Mouse (Mus musculus) T-cell, adult 66 days (primary cell): ENCODE results near the gene Hsfy2. TPM values are rescaled to one million over a fixed set of nuclear protein-coding genes. Genes with fewer than 3 reads are reported as not detected.

ENCODE experiments used
- total RNA-seq, 2 experiments: library from RNA; stranded (reverse); gene quantifications; 3 replicates in 1 of 2; 4 replicates in 1 of 2; pipeline ENCODE4 v1.2.4; 2023

Gene Hsfy2
- not detected for total RNA-seq

DNA sequence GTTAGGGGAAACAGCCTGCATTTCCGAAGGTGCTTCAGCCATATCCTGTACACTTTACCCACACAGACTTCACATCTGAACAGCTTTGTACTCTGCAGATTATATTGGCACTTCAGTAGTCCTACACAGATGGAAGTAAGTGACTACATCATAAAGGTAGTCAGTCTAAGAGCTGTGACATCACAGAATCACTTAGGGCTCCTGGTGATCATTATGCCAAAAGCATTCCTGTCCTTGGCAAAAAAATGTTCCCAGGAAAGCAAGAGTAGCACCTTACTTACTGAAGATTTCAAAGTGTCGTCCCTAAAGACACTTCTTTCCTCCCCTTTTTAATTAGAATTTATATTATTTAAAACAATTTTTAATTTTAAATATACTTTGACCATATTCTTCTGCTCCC lies at the start of gene Hsfy2:
Gene Hsfy2 (minus strand): TSS at position 101 of the 400 bp plus-strand sequence.

